Mouse (Mus musculus) spleen, adult 18-20 months (tissue): Measurements from ENCODE around the gene Hsd17b12.

Source experiments
- DNase-seq, 2 experiments: peaks; one replicate each; pipeline ENCODE4 v3.0.0; 2022; ENCODE audit warnings: mixed read lengths in 2 of 2

Hsd17b12 gene

DNA sequence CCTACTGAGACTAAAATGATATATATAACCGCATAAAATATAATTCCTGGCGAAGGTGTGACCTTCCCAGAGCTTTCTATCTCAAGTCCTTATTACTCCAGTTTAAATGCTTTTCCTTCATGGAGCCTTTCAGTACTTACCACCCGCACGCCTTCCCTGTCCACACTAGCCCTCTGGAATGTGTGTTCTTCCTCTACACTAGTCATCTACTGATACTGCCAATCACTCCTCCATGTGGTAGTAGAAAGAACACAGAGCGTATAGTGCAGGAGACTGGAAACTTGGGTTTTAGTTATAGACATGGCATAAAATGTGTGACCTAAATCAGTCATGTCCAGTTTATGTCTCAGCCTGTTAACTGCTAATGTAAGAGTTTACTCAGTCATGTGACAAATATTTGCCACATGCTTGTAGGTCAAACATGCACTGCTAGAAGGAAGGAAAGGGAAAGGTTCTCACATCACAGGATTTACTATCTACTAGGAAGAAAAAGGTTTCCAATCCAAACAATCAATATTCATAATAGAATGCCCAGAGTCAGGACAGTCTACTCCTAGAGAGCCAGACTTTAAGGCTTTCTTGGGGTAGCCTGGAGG is 91.1 kb downstream of the Hsd17b12 start:
- no peak for DNase-seq

GRCm38 (mm10) chr2:94066120-94066519 is 91.6 kb downstream of the Hsd17b12 start:
- DNase-seq: no peak

GRCm38 (mm10) chr2:94062791-94063190 is 95.0 kb downstream of the Hsd17b12 start:
- DNase-seq: no peak

- peak in 1 of 2 experiments; percentile 11 for DNase-seq
Observed at GRCm38 (mm10) chr2:94059459-94059858, 98.3 kb downstream of the Hsd17b12 start.

- DNase-seq: no peak
Observed at GRCm38 (mm10) chr2:94054813-94055212, 103.0 kb downstream of the Hsd17b12 start.

DNA sequence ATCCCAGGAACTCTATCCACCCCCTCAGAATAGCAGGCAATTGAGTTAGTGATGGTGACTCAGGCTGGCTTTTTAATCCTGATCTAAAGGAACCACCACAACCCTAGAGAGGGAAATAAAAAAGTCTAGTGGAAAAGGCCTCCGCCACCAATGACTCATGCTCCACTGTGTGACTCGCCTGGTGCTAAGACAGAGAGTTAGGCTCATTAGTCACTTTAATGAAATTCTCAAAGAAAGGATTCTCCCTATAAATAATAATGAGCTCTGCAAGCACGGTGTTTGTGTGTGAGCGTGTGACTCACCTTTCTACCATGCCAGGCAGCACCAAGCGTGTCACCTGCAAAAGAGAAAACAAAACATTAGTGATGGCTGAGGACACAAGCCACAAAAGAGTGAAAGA is 105.8 kb downstream of the Hsd17b12 start:
- no peak for DNase-seq

- no peak for DNase-seq
Observed at GRCm38 (mm10) chr2:94050901-94051300, 106.9 kb downstream of the Hsd17b12 start.

DNA sequence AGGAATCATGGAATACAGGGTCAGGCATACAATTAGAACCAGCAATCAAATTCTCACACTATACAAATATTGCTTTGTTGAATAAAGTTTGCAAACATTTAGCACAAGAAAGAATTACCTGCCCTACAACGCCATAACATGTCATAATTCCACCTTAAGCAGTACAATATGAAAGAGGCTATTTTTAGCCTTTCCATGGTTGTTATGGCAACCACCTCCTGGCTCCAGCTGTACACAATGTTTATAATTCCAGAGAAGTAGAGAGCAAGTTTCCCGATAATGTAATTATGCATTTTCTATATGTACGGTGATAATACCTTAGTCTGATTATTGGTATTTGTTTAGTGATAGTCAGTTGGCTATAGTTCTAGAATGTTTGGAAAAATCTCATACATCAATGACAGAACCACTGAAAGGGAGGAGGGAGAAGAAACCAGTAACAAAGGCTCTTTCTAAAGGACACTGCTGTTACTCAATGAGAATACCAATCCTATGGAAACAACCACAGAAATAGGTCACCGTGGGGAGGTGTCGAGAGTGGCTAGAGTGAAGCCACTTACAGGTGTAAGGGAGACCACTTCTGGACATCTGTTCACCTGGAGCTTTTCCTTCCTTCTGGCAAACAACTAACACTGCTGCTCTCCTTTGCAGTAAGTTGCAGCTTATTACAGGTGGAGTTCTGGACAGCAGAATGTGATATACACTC is 108.1 kb downstream of the Hsd17b12 start:
- no peak for DNase-seq

- DNase-seq: no peak
Observed at GRCm38 (mm10) chr2:94048733-94049470, 108.9 kb downstream of the Hsd17b12 start.

- no peak for DNase-seq
Observed at GRCm38 (mm10) chr2:94048271-94048670, 109.5 kb downstream of the Hsd17b12 start.

- no peak for DNase-seq
Observed at GRCm38 (mm10) chr2:94045411-94046090, 112.2 kb downstream of the Hsd17b12 start.

GRCm38 (mm10) chr2:94044174-94044573 is 113.6 kb downstream of the Hsd17b12 start:
- no peak for DNase-seq

DNA sequence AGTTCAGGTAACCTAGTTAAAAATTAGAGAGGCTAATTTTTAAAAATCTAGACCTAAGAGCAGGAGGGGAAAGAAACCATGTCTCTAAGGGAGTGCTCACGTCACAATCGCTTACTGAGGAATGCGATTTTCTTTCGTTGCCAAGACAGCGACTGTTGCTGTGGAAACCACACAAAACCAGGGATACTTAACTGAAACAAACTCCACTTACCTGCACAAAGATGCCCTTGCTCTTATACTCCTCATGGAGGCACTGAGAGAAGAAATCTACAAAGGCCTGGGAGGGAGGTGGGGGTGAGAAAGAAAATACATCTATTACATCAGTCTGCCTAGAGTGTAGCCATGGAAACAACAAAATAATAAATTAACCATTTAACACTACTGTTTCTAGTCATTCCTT is 114.1 kb downstream of the Hsd17b12 start:
- no peak for DNase-seq

- no peak for DNase-seq
Observed at GRCm38 (mm10) chr2:94042461-94042860, 115.3 kb downstream of the Hsd17b12 start.

GRCm38 (mm10) chr2:94040391-94041125 is 117.2 kb downstream of the Hsd17b12 start:
- no peak for DNase-seq

- DNase-seq: peak; percentile 10 to 52
Observed at GRCm38 (mm10) chr2:94035428-94036331, 122.1 kb downstream of the Hsd17b12 start.

- DNase-seq: no peak
Observed at GRCm38 (mm10) chr2:94030602-94031001, 127.2 kb downstream of the Hsd17b12 start.

DNA sequence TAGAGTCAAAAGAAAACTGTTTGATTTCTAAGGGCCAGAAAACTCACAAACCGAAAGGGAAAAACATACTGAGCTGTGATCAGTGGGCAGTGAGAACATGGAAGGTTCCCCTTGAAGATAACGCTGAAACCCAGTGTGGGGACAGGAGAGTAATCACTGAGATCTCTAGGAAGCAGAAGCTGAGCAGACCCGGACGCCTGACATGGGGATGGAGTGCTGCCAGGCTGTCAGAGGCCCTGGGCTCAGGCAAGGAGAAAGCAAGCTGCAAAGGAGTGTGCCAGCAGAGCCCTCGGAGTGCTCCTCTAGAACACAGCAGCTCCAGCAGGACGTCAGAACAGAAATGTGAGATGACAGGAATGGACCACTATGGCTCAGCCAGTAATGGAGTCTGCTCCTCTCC is 133.1 kb downstream of the Hsd17b12 start:
- no peak for DNase-seq

- peak; percentile 74 to 88 for DNase-seq
Observed at GRCm38 (mm10) chr2:94010335-94011291, 147.2 kb downstream of the Hsd17b12 start, which contains the start of gene Alkbh3. Gene Alkbh3, minus strand, starts transcription at chr2:94010807.

DNA sequence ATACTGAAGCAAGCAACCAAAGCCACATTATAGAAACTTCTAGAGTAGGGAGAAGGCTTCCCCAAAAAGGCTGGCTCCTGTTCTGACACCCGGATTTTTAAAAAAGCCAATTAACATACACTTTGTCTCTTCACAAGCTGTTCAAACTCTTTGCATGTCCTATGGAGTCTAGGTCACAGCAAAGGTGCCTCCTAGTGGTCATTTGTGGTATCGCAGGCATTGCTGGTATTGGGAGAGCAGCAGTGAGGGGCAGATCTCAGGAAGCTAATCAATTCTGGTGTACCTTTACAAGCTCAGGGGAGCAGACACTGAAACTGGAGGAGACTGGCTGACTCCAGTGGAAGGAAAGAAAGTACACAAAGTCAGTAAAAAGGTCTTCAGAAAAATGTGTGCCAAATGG is 155.4 kb downstream of the Hsd17b12 start:
- DNase-seq: peak; percentile 44 to 82
